In the genomic region with DNA sequence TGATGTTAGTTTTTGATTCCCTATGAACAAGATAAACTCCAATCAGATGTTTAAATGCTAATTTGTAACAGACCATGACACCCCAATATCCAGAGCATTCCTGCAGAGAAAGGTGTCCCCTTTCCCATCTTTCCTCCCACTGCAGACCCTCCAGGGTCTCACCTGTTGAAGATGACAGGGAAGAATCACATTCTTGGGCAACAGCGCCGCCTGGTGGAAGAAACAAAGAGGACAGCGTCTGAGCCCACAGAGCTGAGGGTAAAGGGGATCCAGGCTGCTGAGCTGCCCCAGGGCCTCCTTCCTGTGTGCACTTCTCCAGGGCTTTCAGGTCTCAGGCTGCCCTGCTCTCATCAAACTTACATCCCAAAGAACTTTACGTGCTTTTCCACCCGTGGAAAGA, we compare ENCODE assay signal across 9 mouse cellular contexts. TPM values are rescaled to one million over a fixed set of nuclear protein-coding genes. Genes with fewer than 3 reads are reported as not detected.
DNase-seq lines count a peak whose midpoint lies in the region; ATAC-seq and TF ChIP-seq lines count a peak whose summit lies in the region.
"Had no signal": no experiment of that assay in that cellular context is flagged by ENCODE, and none has a peak within 500 bp of the region (broad histone marks: within the 10 kb centered on the region; RNA-seq: fewer than 3 reads in every experiment).

No protein-coding gene starts in this region.

- no peaks in the 10 kb centered on the region for H3K9me3 ChIP-seq in ES-E14 (ENCODE audit: control insufficient read depth, insufficient read depth, low read depth, low read length)
- H3K9me3 ChIP-seq in limb, embryonic 11.5 days (ENCODE audit: control insufficient read depth, low read length), result no peaks in the 10 kb centered on the region
- H3K9me3 ChIP-seq: liver, embryonic 13.5 days had no signal

- whole genome bisulfite sequencing in limb, embryonic 11.5 days, result 8% methylated on average over 5 of the region's 5 CpGs

- H3K27ac ChIP-seq in layer of hippocampus, adult 2 months, result no peak overlapping the region
- H3K27ac ChIP-seq in ES-E14 (ENCODE audit: insufficient read depth, low read depth, low read length, poor library complexity, severe bottlenecking), result no peak overlapping the region
- no peak overlapping the region for H3K27ac ChIP-seq in limb, embryonic 11.5 days (replicated peaks; ENCODE audit: low read depth, low read length)
- H3K27ac ChIP-seq: liver, embryonic 13.5 days had no signal

- peak; percentile 78 for TF ChIP-seq CTCF in layer of hippocampus, adult 2 months (conservative IDR thresholded peaks at IDR 0.05)

- H3K4me3 ChIP-seq in layer of hippocampus, adult 2 months, result no peak overlapping the region
- peak overlapping the region in 1 of 2 experiments; percentile 15; a peak in 1 of 4 replicates for H3K4me3 ChIP-seq in ES-E14 (ENCODE audit: insufficient read depth in 1 of 2, low read depth in 1 of 2, low read length in 2 of 2, poor library complexity in 1 of 2, severe bottlenecking in 1 of 2)
- no peak overlapping the region for H3K4me3 ChIP-seq in limb, embryonic 11.5 days (ENCODE audit: low read depth, low read length)
- H3K4me3 ChIP-seq: liver, embryonic 13.5 days had no signal

- peaks cover 20% of the 10 kb centered on the region for H3K27me3 ChIP-seq in limb, embryonic 11.5 days (ENCODE audit: control insufficient read depth, insufficient read depth, low read length)

- no peak overlapping the region for H3K9ac ChIP-seq in ES-E14 (ENCODE audit: insufficient read depth, low read depth, low read length, poor library complexity, severe bottlenecking)
- H3K9ac ChIP-seq in limb, embryonic 11.5 days (ENCODE audit: low read length), result no peak overlapping the region
- H3K9ac ChIP-seq: liver, embryonic 13.5 days had no signal

- H3K4me1 ChIP-seq in ES-E14 (ENCODE audit: control insufficient read depth in 2 of 2, insufficient read depth in 2 of 2, low read length in 2 of 2, poor library complexity in 1 of 2), result no peaks in the 10 kb centered on the region
- 0 out of 2 replicates have a peak, but pooled peaks cover 2% of the 10 kb centered on the region for H3K4me1 ChIP-seq in limb, embryonic 11.5 days (ENCODE audit: control insufficient read depth, insufficient read depth, low read length)

- peak; percentile 19 for DNase-seq in cerebellum, adult 8-10 months
- DNase-seq in cerebellum, adult 11 months, result no peak
- DNase-seq in layer of hippocampus, adult 2 months (ENCODE audit: low spot score in 2 of 2), result peak in 1 of 2 experiments; percentile 44
- no peak for DNase-seq in layer of hippocampus, postnatal 36 days
- DNase-seq in ES-E14 (ENCODE audit: low read depth, low spot score), result peak; percentile 47
- peak; percentile 74 for DNase-seq in limb, embryonic 11.5 days (ENCODE audit: low spot score)
- DNase-seq in thymus, postnatal 4 days, result peak; percentile 81
- no peak for DNase-seq in layer of hippocampus, adult 9-10 months (ENCODE audit: low spot score)
- DNase-seq: liver, embryonic 13.5 days had no signal

- no peak for ATAC-seq in limb, embryonic 11.5 days (ENCODE audit: insufficient number of reproducible peaks, low FRiP score, low TSS enrichment, low read depth)

- no peak overlapping the region for H3K4me2 ChIP-seq in limb, embryonic 11.5 days (ENCODE audit: low read depth, severe bottlenecking)
- H3K4me2 ChIP-seq: liver, embryonic 13.5 days had no signal

- no peaks in the 10 kb centered on the region for H3K36me3 ChIP-seq in ES-E14 (ENCODE audit: control insufficient read depth, insufficient read depth, low read length, poor library complexity, severe bottlenecking)
- H3K36me3 ChIP-seq in limb, embryonic 11.5 days (ENCODE audit: control insufficient read depth, insufficient read depth, low read length), result no peaks in the 10 kb centered on the region
- H3K36me3 ChIP-seq: liver, embryonic 13.5 days had no signal

- in situ Hi-C loops in ES-E14 (cut with MboI; ENCODE audit: low sequenced_read_pairs in 2 of 2, unreplicated experiment in 2 of 2), result no loop called here

TF ChIP-seq in ES-E14, 5 proteins besides CTCF, POLR2A, EP300 and RAD21:
- no peak for TF ChIP-seq ZNF384 (IDR thresholded peaks at IDR 0.05; ENCODE audit: low read depth, low read length)
- TF ChIP-seq CHD2 (IDR thresholded peaks at IDR 0.05; ENCODE audit: low read depth, low read length), result no peak
- TF ChIP-seq HCFC1 (IDR thresholded peaks at IDR 0.05; ENCODE audit: borderline replicate concordance, insufficient read depth, low read length), result no peak
- TF ChIP-seq ZC3H11A (IDR thresholded peaks at IDR 0.05; ENCODE audit: borderline replicate concordance, low read depth, low read length), result no peak
- no peak for TF ChIP-seq MAFK (IDR thresholded peaks at IDR 0.05; ENCODE audit: insufficient read depth, low read depth, low read length)

RNA-seq across cellular contexts. Expression of gene H2-K1, which starts 3.3 kb away (rescaled TPM):
- 10 to 100 TPM; 20.7 to 22.5 TPM for total RNA-seq in layer of hippocampus, adult 2 months (2021)
- total RNA-seq in layer of hippocampus, postnatal 36 days (2021), result 10 to 100 TPM; 16.3 to 16.9 TPM
- 69.5 and 155 TPM in 2 replicates for total RNA-seq in ES-E14 (2012; rRNA removed)
- polyA plus RNA-seq in limb, embryonic 11.5 days (2014; fragmentation: Nextera tagmentation; extraction: Ambion mirVana), result 4.2 and 5.3 TPM in 2 replicates

RNA-seq across cellular contexts. Expression of gene Ring1, which starts 21.1 kb away (rescaled TPM):
- 10 to 100 TPM; 39.6 to 45.2 TPM for total RNA-seq in layer of hippocampus, adult 2 months (2021)
- total RNA-seq in layer of hippocampus, postnatal 36 days (2021), result 10 to 100 TPM; 39.6 to 42.9 TPM
- total RNA-seq in ES-E14 (2012; rRNA removed), result 5.6 and 8.9 TPM in 2 replicates
- polyA plus RNA-seq in limb, embryonic 11.5 days (2014; fragmentation: Nextera tagmentation; extraction: Ambion mirVana), result 3.8 and 5.6 TPM in 2 replicates

RNA-seq across cellular contexts. Expression of gene H2-Ke6, which starts 24.4 kb away (rescaled TPM):
- total RNA-seq in layer of hippocampus, adult 2 months (2021), result 10 to 100 TPM; 55.6 to 59.5 TPM
- 10 to 100 TPM; 60.2 to 61.7 TPM for total RNA-seq in layer of hippocampus, postnatal 36 days (2021)
- 15.5 and 27.7 TPM in 2 replicates for total RNA-seq in ES-E14 (2012; rRNA removed)
- polyA plus RNA-seq in limb, embryonic 11.5 days (2014; fragmentation: Nextera tagmentation; extraction: Ambion mirVana), result 34.9 and 37.7 TPM in 2 replicates

RNA-seq across cellular contexts. Expression of gene Slc39a7, which starts 28.1 kb away (rescaled TPM):
- 10 to 100 TPM; 97.7 to 98.9 TPM for total RNA-seq in layer of hippocampus, adult 2 months (2021)
- total RNA-seq in layer of hippocampus, postnatal 36 days (2021), result 10 to 100 TPM; 88.5 to 92.6 TPM
- total RNA-seq in ES-E14 (2012; rRNA removed), result 253 and 394 TPM in 2 replicates
- 85.6 and 94.1 TPM in 2 replicates for polyA plus RNA-seq in limb, embryonic 11.5 days (2014; fragmentation: Nextera tagmentation; extraction: Ambion mirVana)

RNA-seq across cellular contexts. Expression of gene Rxrb, which starts 28.2 kb away (rescaled TPM):
- total RNA-seq in layer of hippocampus, adult 2 months (2021), result 10 to 100 TPM; 80.6 to 85.5 TPM
- total RNA-seq in layer of hippocampus, postnatal 36 days (2021), result 10 to 100 TPM; 77.8 to 79.2 TPM
- 52.4 and 79.2 TPM in 2 replicates for total RNA-seq in ES-E14 (2012; rRNA removed)
- polyA plus RNA-seq in limb, embryonic 11.5 days (2014; fragmentation: Nextera tagmentation; extraction: Ambion mirVana), result 20.5 and 24.0 TPM in 2 replicates

Comparison
In these comparisons a context has a peak if more than half of its experiments do, and no peak if none do; other contexts are left out.
1. DNase-seq: peak in cerebellum, adult 8-10 months (single experiment), ES-E14 (single experiment), limb, embryonic 11.5 days (single experiment) and thymus, postnatal 4 days (single experiment); none in cerebellum, adult 11 months (single experiment), layer of hippocampus, postnatal 36 days (0 of 2) and layer of hippocampus, adult 9-10 months (single experiment).